ENCODE assay signal across 8 mouse cellular contexts in the genomic region with DNA sequence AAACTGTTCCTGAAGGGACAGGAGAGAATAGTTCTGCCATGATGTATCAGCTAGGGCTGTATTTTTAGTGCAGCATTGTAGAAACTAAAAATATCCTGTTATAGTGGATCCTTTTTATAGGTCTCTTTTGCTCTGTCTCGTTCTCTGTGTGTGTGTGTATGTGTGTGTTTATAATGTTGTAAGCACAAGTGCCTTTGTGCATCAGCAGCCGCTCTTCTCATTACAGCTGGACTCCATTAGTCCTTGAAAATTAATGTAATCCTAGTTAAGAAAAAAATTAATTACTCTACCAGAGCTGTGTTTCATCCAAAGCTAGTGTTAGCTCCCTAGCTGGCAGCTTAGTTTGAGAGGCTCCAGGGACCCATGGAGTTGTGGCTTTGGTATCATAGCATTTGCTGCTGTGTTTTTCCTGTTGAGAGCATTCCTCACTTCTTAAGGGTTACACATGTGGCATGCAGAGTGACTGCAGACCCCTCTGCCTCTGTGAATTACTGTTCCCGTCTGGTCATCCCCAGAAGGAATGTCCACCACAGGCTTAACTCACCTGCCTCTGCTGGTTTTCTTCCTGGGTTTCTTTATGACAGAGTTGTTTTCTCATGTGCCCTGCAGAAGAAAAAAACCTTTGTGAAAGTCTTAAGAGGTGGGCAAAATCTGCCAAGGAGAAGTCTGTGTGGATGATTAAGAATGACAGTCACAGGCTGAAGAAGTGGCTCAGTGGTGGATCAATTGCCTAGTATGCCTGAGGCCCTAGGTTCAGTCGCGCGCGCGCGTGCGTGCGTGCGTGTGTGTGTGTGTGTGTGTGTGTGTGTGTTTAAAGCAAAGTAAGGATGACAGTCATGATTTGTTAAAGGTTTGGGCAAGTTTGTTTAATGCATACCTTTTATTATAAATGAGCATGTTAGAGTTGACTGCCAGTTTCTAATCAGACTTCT.
DNase-seq lines count a peak whose midpoint lies in the region; ATAC-seq and TF ChIP-seq lines count a peak whose summit lies in the region.

No protein-coding gene starts in this region.

- no peak for TF ChIP-seq POLR2A in CH12.LX (IDR thresholded peaks at IDR 0.05; ENCODE audit: low read depth, low read length)

- peak; percentile 41; the same call in 1 of the 2 replicates for TF ChIP-seq EP300 in CH12.LX (IDR thresholded peaks at IDR 0.05; ENCODE audit: low read length)

- dilution Hi-C loops in CH12.LX (cut with MboI; ENCODE audit: extremely low pct_ligation_motif_present, extremely low pct_unique_long_range_greater_than_20kb, low sequenced_read_pairs), result no loop called here

- no peak for TF ChIP-seq CTCF in gastrocnemius, adult 2 months (IDR thresholded peaks at IDR 0.05)
- TF ChIP-seq CTCF in CH12.LX (conservative IDR thresholded peaks at IDR 0.05 in 1 of 2, IDR thresholded peaks at IDR 0.05 in 1 of 2; ENCODE audit: low read depth in 2 of 2, low read length in 2 of 2), result no peak

- peak overlapping the region; percentile 46 for H3K4me3 ChIP-seq in gastrocnemius, adult 2 months
- H3K4me3 ChIP-seq in CH12.LX (replicated peaks in 1 of 3; ENCODE audit: low read depth in 2 of 3, low read length in 2 of 3, poor library complexity in 1 of 3), result peak overlapping the region in 2 of 3 experiments; percentile 39 to 41
- H3K4me3 ChIP-seq in limb, embryonic 12.5 days (replicated peaks), result no peak overlapping the region

- no peaks in the 10 kb centered on the region for H3K79me2 ChIP-seq in CH12.LX (replicated peaks; ENCODE audit: control insufficient read depth, extremely low read depth, insufficient read depth, poor library complexity, severe bottlenecking)

- intact Hi-C loops in gastrocnemius, adult 2 months (cut with DNase I), result loop anchor here (5.0 kb wide), 1 partner anchor 33 kb away; no protein-coding TSS in a partner anchor

- TF ChIP-seq RAD21 in CH12.LX (IDR thresholded peaks at IDR 0.05; ENCODE audit: low read depth, low read length), result no peak

- in situ Hi-C loops in CH12.LX (cut with MboI; ENCODE audit: low pct_ligation_motif_present, low pct_unique_long_range_greater_than_20kb, low sequenced_read_pairs), result no loop called here

- DNase-seq in gastrocnemius, adult 2 months, result peak; percentile 23
- DNase-seq in gastrocnemius, postnatal 25 days, result no peak
- no peak for DNase-seq in CH12.LX (ENCODE audit: extremely low read depth)
- peak; percentile 62 for DNase-seq in forelimb bud, embryonic 11.5 days (ENCODE audit: low read depth, low spot score)
- no peak for DNase-seq in T-cell, adult 2 months (ENCODE audit: low spot score)

- no peaks in the 10 kb centered on the region for H3K9me3 ChIP-seq in CH12.LX (replicated peaks; ENCODE audit: low read length)
- no peaks in the 10 kb centered on the region for H3K9me3 ChIP-seq in limb, embryonic 12.5 days

- peak; percentile 52; the same call in 1 of the 2 replicates for ATAC-seq in limb, embryonic 12.5 days (ENCODE audit: insufficient number of reproducible peaks, insufficient read depth, low FRiP score, low TSS enrichment, low read depth)
- no peak for ATAC-seq in erythroblast, adult 5-6 weeks (replicated peaks; ENCODE audit: low FRiP score, poor library complexity, severe bottlenecking)
- no peak for ATAC-seq in monocyte, adult 5-6 weeks (replicated peaks; ENCODE audit: insufficient number of reproducible peaks, low FRiP score, low TSS enrichment, poor library complexity, severe bottlenecking)

- H3K27me3 ChIP-seq in CH12.LX (replicated peaks), result no peaks in the 10 kb centered on the region
- no peaks in the 10 kb centered on the region for H3K27me3 ChIP-seq in limb, embryonic 12.5 days

- peak overlapping the region; percentile 57 for H3K9ac ChIP-seq in CH12.LX (ENCODE audit: insufficient read depth, low read depth)
- H3K9ac ChIP-seq in limb, embryonic 12.5 days (replicated peaks), result no peak overlapping the region

- WGBS in limb, embryonic 12.5 days, result 66% methylated on average over 12 of the region's 12 CpGs

- H3K4me1 ChIP-seq in CH12.LX (ENCODE audit: control insufficient read depth in 1 of 2, insufficient read depth in 2 of 2), result peaks cover 11 to 63% of the 10 kb centered on the region in 2 experiments
- H3K4me1 ChIP-seq in limb, embryonic 12.5 days (replicated peaks), result peaks cover 65% of the 10 kb centered on the region

- H3K4me2 ChIP-seq in CH12.LX (ENCODE audit: insufficient read depth, low read depth, poor library complexity, severe bottlenecking), result peak overlapping the region; percentile 98
- peak overlapping the region; percentile 44 for H3K4me2 ChIP-seq in limb, embryonic 12.5 days

- peaks cover 0 to 20% of the 10 kb centered on the region in 2 experiments for H3K36me3 ChIP-seq in CH12.LX (replicated peaks in 1 of 2; ENCODE audit: control insufficient read depth in 1 of 2, insufficient read depth in 1 of 2, low read length in 1 of 2)
- H3K36me3 ChIP-seq in limb, embryonic 12.5 days, result no peaks in the 10 kb centered on the region

- H3K27ac ChIP-seq in gastrocnemius, adult 2 months, result peak overlapping the region; percentile 87
- H3K27ac ChIP-seq in CH12.LX (ENCODE audit: insufficient read depth, low read depth), result peak overlapping the region; percentile 4; the same call in 1 of the 2 replicates
- H3K27ac ChIP-seq in limb, embryonic 12.5 days, result peak overlapping the region; percentile 91

TF ChIP-seq in CH12.LX, 34 proteins besides CTCF, POLR2A, EP300 and RAD21:
- peak; percentile 47 for TF ChIP-seq BHLHE40 (IDR thresholded peaks at IDR 0.05; ENCODE audit: low read depth, low read length)
- no peak for TF ChIP-seq MAX (IDR thresholded peaks at IDR 0.05; ENCODE audit: low read length)
- no peak for TF ChIP-seq MAFK (IDR thresholded peaks at IDR 0.05; ENCODE audit: insufficient replicate concordance, low read length)
- no peak for TF ChIP-seq MEF2A (IDR thresholded peaks at IDR 0.05; ENCODE audit: borderline replicate concordance, low read depth, low read length)
- TF ChIP-seq ZNF384 (IDR thresholded peaks at IDR 0.05; ENCODE audit: low read depth, low read length), result 0 out of 2 replicates have a peak, but pooled peaks have one; percentile 15
- TF ChIP-seq TCF12 (IDR thresholded peaks at IDR 0.05; ENCODE audit: low read depth, low read length), result 0 out of 2 replicates have a peak, but pooled peaks have one; percentile 15
- 0 out of 2 replicates have a peak, but pooled peaks have one; percentile 18 for TF ChIP-seq HCFC1 (IDR thresholded peaks at IDR 0.05; ENCODE audit: low read depth, low read length)
TF ChIP-seq in CH12.LX: peak in this region for 4.

Comparison
In these comparisons a context has a peak if more than half of its experiments do, and no peak if none do; other contexts are left out.
1. DNase-seq: peak in gastrocnemius, adult 2 months (single experiment) and forelimb bud, embryonic 11.5 days (single experiment); none in gastrocnemius, postnatal 25 days (single experiment), CH12.LX (single experiment) and T-cell, adult 2 months (single experiment).
2. H3K27ac ChIP-seq: peak in every context shown above with its lines; median percentile 91 in limb, embryonic 12.5 days; 87 in gastrocnemius, adult 2 months; 4 in CH12.LX.